Mouse (Mus musculus) right cerebral cortex, postnatal 25 days (tissue): ENCODE measurements at regions not wholly inside any gene's neighbourhood (a gene's known extent, or its start where the extent isn't known, plus 50 kb on each side); places are given as distances from the start of the nearest gene placed in this dataset.

Source experiments
- DNase-seq: peaks from one replicate; pipeline ENCODE4 v3.0.0; 2022

GRCm38 (mm10) chr10:115025950-115026349, 158.9 kb downstream of the Tph2 start:
- no peak for DNase-seq

- no peak for DNase-seq
Measured at GRCm38 (mm10) chr10:115019443-115019842, 165.4 kb downstream of the Tph2 start.

- DNase-seq, result peak; percentile 29
Measured at GRCm38 (mm10) chr10:115013491-115014001, 171.3 kb downstream of the Tph2 start.

- DNase-seq, result no peak
Measured at GRCm38 (mm10) chr10:115012922-115013321, 171.9 kb downstream of the Tph2 start.

GRCm38 (mm10) chr10:115012316-115012715, 172.5 kb downstream of the Tph2 start:
- no peak for DNase-seq

GRCm38 (mm10) chr10:115011911-115012310, 172.9 kb downstream of the Tph2 start:
- no peak for DNase-seq

GRCm38 (mm10) chr10:114996400-114996799, 188.4 kb downstream of the Tph2 start:
- DNase-seq, result no peak

GRCm38 (mm10) chr10:114995211-114995908, 189.5 kb downstream of the Tph2 start:
- no peak for DNase-seq

GRCm38 (mm10) chr10:114988453-114989226, 186.5 kb upstream of the Trhde start:
- DNase-seq, result no peak

GRCm38 (mm10) chr10:114972364-114972763, 170.3 kb upstream of the Trhde start:
- DNase-seq, result no peak

- no peak for DNase-seq
Measured at GRCm38 (mm10) chr10:114963656-114964055, 161.5 kb upstream of the Trhde start.

- DNase-seq, result no peak
Measured at GRCm38 (mm10) chr10:114957909-114958308, 155.8 kb upstream of the Trhde start.

GRCm38 (mm10) chr10:114956257-114956656, 154.2 kb upstream of the Trhde start:
- DNase-seq, result no peak

GRCm38 (mm10) chr10:114955608-114956007, 153.5 kb upstream of the Trhde start:
- DNase-seq, result no peak

GRCm38 (mm10) chr10:114953358-114953757, 151.3 kb upstream of the Trhde start:
- no peak for DNase-seq

GRCm38 (mm10) chr10:114949194-114949593, 147.1 kb upstream of the Trhde start:
- DNase-seq, result no peak

- DNase-seq, result no peak
Measured at GRCm38 (mm10) chr10:114924746-114925145, 122.6 kb upstream of the Trhde start.

- no peak for DNase-seq
Measured at GRCm38 (mm10) chr10:114913971-114914370, 111.9 kb upstream of the Trhde start.

- DNase-seq, result no peak
Measured at GRCm38 (mm10) chr10:114891916-114892315, 89.8 kb upstream of the Trhde start.

- no peak for DNase-seq
Measured at GRCm38 (mm10) chr10:114890726-114891430, 88.8 kb upstream of the Trhde start.

GRCm38 (mm10) chr10:114871201-114871600, 69.1 kb upstream of the Trhde start:
- peak; percentile 27 for DNase-seq

- DNase-seq, result no peak
Measured at GRCm38 (mm10) chr10:114857166-114857565, 55.1 kb upstream of the Trhde start.

- DNase-seq, result no peak
Measured at GRCm38 (mm10) chr10:114852688-114853087, 50.6 kb upstream of the Trhde start.
